Mouse (Mus musculus): ENCODE measurements around the gene Taf4.

GRCm38 (mm10) chr2:179979836-179980235 lies 3.4 kb upstream of the Taf4 start:
- TF ChIP-seq POLR2A (IDR thresholded peaks at IDR 0.05; ENCODE audit: extremely low read depth, insufficient read depth, low read length) (no peak), CTCF (IDR thresholded peaks at IDR 0.05; ENCODE audit: extremely low read depth, insufficient read depth, low read length) (no peak)
